Mouse (Mus musculus) stomach, embryonic 14.5 days (tissue): ENCODE data around the gene Tcap. TPM values are rescaled to one million over a fixed set of nuclear protein-coding genes. Genes with fewer than 3 reads are reported as not detected.
"Not testable (repeated sequence)": the region's sequence is repeated elsewhere in the genome, so short reads cannot be mapped to it uniquely, and the experiment has no call there.

Experiments used
- ATAC-seq: fragments of 200-750 bp; cut with Nextera tagmentation; 2 replicates; pipeline ENCODE4 v1.8.0; 2017; ENCODE audit warnings: low read depth, moderate TSS enrichment; ENCODE audit not compliant: insufficient number of reproducible peaks, insufficient read depth, low FRiP score
- H3K27ac ChIP-seq: fragments of 300-500 bp; sonication (generic); 2 replicates; pipeline ENCODE4 v1.5.1; 2014; ENCODE audit warnings: mild to moderate bottlenecking, low read length, moderate library complexity, mixed read lengths
- H3K27me3 ChIP-seq: fragments of 300-500 bp; sonication (generic); 2 replicates; pipeline ENCODE4 v1.6.1; 2014; ENCODE audit warnings: low read length, control low read depth, mixed read lengths; ENCODE audit not compliant: control insufficient read depth, insufficient read depth
- H3K36me3 ChIP-seq: fragments of 300-500 bp; sonication (generic); 2 replicates; pipeline ENCODE4 v1.6.1; 2014; ENCODE audit warnings: mild to moderate bottlenecking, control low read depth, low read length, moderate library complexity, mixed read lengths; ENCODE audit not compliant: control insufficient read depth, insufficient read depth
- H3K4me1 ChIP-seq: fragments of 300-500 bp; sonication (generic); 2 replicates; pipeline ENCODE4 v1.6.1; 2014; ENCODE audit warnings: low read length, control low read depth, mixed read lengths; ENCODE audit not compliant: control insufficient read depth, insufficient read depth
- H3K4me2 ChIP-seq: fragments of 300-500 bp; sonication (generic); replicated peaks from 2 replicates; pipeline ENCODE4 v1.6.1; 2014; ENCODE audit warnings: low read depth, low read length, control low read depth
- H3K4me3 ChIP-seq: fragments of 300-500 bp; sonication (generic); 2 replicates; pipeline ENCODE4 v1.5.1; 2014; ENCODE audit warnings: low read depth, low read length, control low read depth
- H3K9ac ChIP-seq: fragments of 300-500 bp; sonication (generic); replicated peaks from 2 replicates; pipeline ENCODE4 v1.6.1; 2014; ENCODE audit warnings: low read depth, mild to moderate bottlenecking, control low read depth, low read length, moderate library complexity, mixed read lengths
- H3K9me3 ChIP-seq: fragments of 300-500 bp; sonication (generic); 2 replicates; pipeline ENCODE4 v1.6.1; 2016; ENCODE audit warnings: low read depth, low read length, control low read depth; ENCODE audit not compliant: control insufficient read depth
- WGBS: fragments of 180-500 bp; shearing (Covaris S2); extraction: QIAGEN DNeasy Blood & Tissue Kit; methylation state at CpG from one replicate; pipeline ENCODE4 v1.1.7; 2014; 5-methylcytosine and 5-hydroxymethylcytosine counted together
- polyA plus RNA-seq: library from polyadenylated mRNA; unstranded; fragments of >200 nt; fragmentation: Nextera tagmentation; extraction: Ambion mirVana; gene quantifications from 2 replicates; pipeline ENCODE4 v1.2.1, GENCODE M21; 2014

The Tcap gene
- polyA plus RNA-seq, 1 experiment from 2014 or later: 0.27 TPM

- H3K27me3 ChIP-seq: 0 out of 2 replicates have a peak, but pooled peaks cover 5% of the 10 kb centered on the region
- no peak for ATAC-seq
- H3K4me3 ChIP-seq: no peak overlapping the region
- no peaks in the 10 kb centered on the region for H3K9me3 ChIP-seq
- H3K9ac ChIP-seq: no peak overlapping the region
- no peaks in the 10 kb centered on the region for H3K4me1 ChIP-seq
- 97% methylated on average over 2 of the region's 2 CpGs for WGBS
- H3K27ac ChIP-seq: no peak overlapping the region
- H3K4me2 ChIP-seq: no peak overlapping the region
- peaks cover 38% of the 10 kb centered on the region for H3K36me3 ChIP-seq
Measured at GRCm38 (mm10) chr11:98381651-98382050, 2.0 kb upstream of the Tcap start.

- WGBS: 24% methylated on average over 2 of the region's 2 CpGs
- not testable (repeated sequence) for ATAC-seq, H3K27ac ChIP-seq, H3K27me3 ChIP-seq, H3K4me1 ChIP-seq, H3K9me3 ChIP-seq, H3K9ac ChIP-seq, H3K4me3 ChIP-seq, H3K4me2 ChIP-seq
- H3K36me3 ChIP-seq: peaks cover 32% of the 10 kb centered on the region
Measured at GRCm38 (mm10) chr11:98382405-98382804, 1.2 kb upstream of the Tcap start.

GRCm38 (mm10) chr11:98384216-98384615, 605 bp downstream of the Tcap start:
- no peaks in the 10 kb centered on the region for H3K9me3 ChIP-seq
- H3K27ac ChIP-seq: no peak overlapping the region
- WGBS: 82% methylated on average over 20 of the region's 20 CpGs
- ATAC-seq: no peak
- H3K9ac ChIP-seq: no peak overlapping the region
- H3K4me2 ChIP-seq: no peak overlapping the region
- H3K27me3 ChIP-seq: peaks cover 9% of the 10 kb centered on the region; the same call in 1 of the 2 replicates
- H3K4me1 ChIP-seq: no peaks in the 10 kb centered on the region
- no peak overlapping the region for H3K4me3 ChIP-seq
- peaks cover 16% of the 10 kb centered on the region for H3K36me3 ChIP-seq

GRCm38 (mm10) chr11:98384721-98385637, 1.4 kb downstream of the Tcap start:
- ATAC-seq: no peak
- Histone ChIP-seq H3K4me1 (no peaks in the 10 kb centered on the region), H3K9me3 (no peaks in the 10 kb centered on the region), H3K4me2 (no peak overlapping the region), H3K4me3 (no peak overlapping the region), H3K36me3 (peaks cover 8% of the 10 kb centered on the region), H3K27ac (no peak overlapping the region), H3K9ac (no peak overlapping the region), H3K27me3 (peaks cover 9% of the 10 kb centered on the region; the same call in 1 of the 2 replicates)
- 64% methylated on average over 8 of the region's 8 CpGs for WGBS

GRCm38 (mm10) chr11:98385638-98386585, 2.3 kb downstream of the Tcap start, which contains the start of gene Pnmt:
TSS of gene Pnmt (plus strand) at chr11:98386450.
- peaks cover under 1% of the 10 kb centered on the region; the same call in 1 of the 2 replicates for H3K36me3 ChIP-seq
- no peak within 1 kb of the TSS for H3K4me2 ChIP-seq
- H3K9me3 ChIP-seq: no peaks in the 10 kb centered on the region
- WGBS: 48% methylated on average over 25 of the region's 25 CpGs
- ATAC-seq: no peak
- no peak within 1 kb of the TSS for H3K9ac ChIP-seq
- H3K27me3 ChIP-seq: peaks cover 9% of the 10 kb centered on the region; the same call in 1 of the 2 replicates
- no peak within 1 kb of the TSS for H3K4me3 ChIP-seq
- no peak within 1 kb of the TSS for H3K27ac ChIP-seq
- H3K4me1 ChIP-seq: no peaks in the 10 kb centered on the region

- Histone ChIP-seq H3K27me3 (peaks cover 9% of the 10 kb centered on the region; the same call in 1 of the 2 replicates), H3K4me1 (no peaks in the 10 kb centered on the region), H3K4me2 (no peak overlapping the region), H3K9me3 (no peaks in the 10 kb centered on the region), H3K27ac (no peak overlapping the region), H3K9ac (no peak overlapping the region), H3K36me3 (no peaks in the 10 kb centered on the region), H3K4me3 (no peak overlapping the region)
- no peak for ATAC-seq
- 7% methylated on average over 24 of the region's 24 CpGs for WGBS
Measured at GRCm38 (mm10) chr11:98386596-98386995, 3.0 kb downstream of the Tcap start.

GRCm38 (mm10) chr11:98387056-98387577, 3.5 kb downstream of the Tcap start:
- 48% methylated on average over 14 of the region's 14 CpGs for WGBS
- Histone ChIP-seq H3K9me3 (no peaks in the 10 kb centered on the region), H3K36me3 (no peaks in the 10 kb centered on the region), H3K27me3 (peaks cover 9% of the 10 kb centered on the region; the same call in 1 of the 2 replicates), H3K4me1 (0 out of 2 replicates have a peak, but pooled peaks cover under 1% of the 10 kb centered on the region), H3K27ac (no peak overlapping the region), H3K4me2 (no peak overlapping the region), H3K9ac (no peak overlapping the region), H3K4me3 (no peak overlapping the region)
- ATAC-seq: no peak

GRCm38 (mm10) chr11:98388282-98388681, 4.7 kb downstream of the Tcap start:
- no peak overlapping the region for H3K9ac ChIP-seq

More at GRCm38 (mm10) chr11:98388282-98388681, 4.7 kb downstream of the Tcap start:
- Histone ChIP-seq H3K9me3 (no peaks in the 10 kb centered on the region), H3K4me2 (no peak overlapping the region), H3K27ac (no peak overlapping the region), H3K4me3 (no peak overlapping the region), H3K36me3 (no peaks in the 10 kb centered on the region), H3K27me3 (peaks cover 9% of the 10 kb centered on the region; the same call in 1 of the 2 replicates), H3K4me1 (peaks cover 10% of the 10 kb centered on the region; the same call in 1 of the 2 replicates)
- ATAC-seq: no peak
- WGBS: 74% methylated on average over 10 of the region's 10 CpGs
